Mouse (Mus musculus) heart, embryonic 11.5 days (tissue): ENCODE measurements around the gene Gas8. TPM values are rescaled to one million over a fixed set of nuclear protein-coding genes. Genes with fewer than 3 reads are reported as not detected.
"Not testable (repeated sequence)": the region's sequence is repeated elsewhere in the genome, so short reads cannot be mapped to it uniquely, and the experiment has no call there.

Source experiments
- ATAC-seq: fragments of 200-750 bp; cut with Nextera tagmentation; replicated peaks from 2 replicates; pipeline ENCODE4 v1.8.0; 2017; ENCODE audit warnings: moderate library complexity; ENCODE audit not compliant: insufficient number of reproducible peaks, low FRiP score, low TSS enrichment
- H3K27ac ChIP-seq: fragments of 300-500 bp; sonication (generic); 2 replicates; pipeline ENCODE4 v1.5.1; 2014; ENCODE audit warnings: mild to moderate bottlenecking, low read depth, low read length
- H3K27me3 ChIP-seq: fragments of 300-500 bp; sonication (generic); 2 replicates; pipeline ENCODE4 v1.6.1; 2014; ENCODE audit warnings: mild to moderate bottlenecking, low read length, mixed read lengths; ENCODE audit not compliant: control insufficient read depth, insufficient read depth
- H3K36me3 ChIP-seq: fragments of 300-500 bp; sonication (generic); 2 replicates; pipeline ENCODE4 v1.6.1; 2014; ENCODE audit warnings: mild to moderate bottlenecking, low read length, moderate library complexity, mixed read lengths; ENCODE audit not compliant: control insufficient read depth, insufficient read depth
- H3K4me1 ChIP-seq: fragments of 300-500 bp; sonication (generic); 2 replicates; pipeline ENCODE4 v1.6.1; 2014; ENCODE audit warnings: low read length; ENCODE audit not compliant: control insufficient read depth, insufficient read depth
- H3K4me2 ChIP-seq: fragments of 300-500 bp; sonication (generic); 2 replicates; pipeline ENCODE4 v1.6.1; 2014; ENCODE audit warnings: mild to moderate bottlenecking, moderate library complexity
- H3K4me3 ChIP-seq: fragments of 300-500 bp; sonication (generic); 2 replicates; pipeline ENCODE4 v1.5.1; 2014; ENCODE audit warnings: low read depth, low read length
- H3K9ac ChIP-seq: fragments of 300-500 bp; sonication (generic); 2 replicates; pipeline ENCODE4 v1.6.1; 2014; ENCODE audit warnings: mild to moderate bottlenecking, low read depth, low read length, moderate library complexity
- H3K9me3 ChIP-seq: fragments of 300-500 bp; sonication (generic); replicated peaks from 2 replicates; pipeline ENCODE4 v1.6.1; 2016; ENCODE audit warnings: low read length; ENCODE audit not compliant: control insufficient read depth
- WGBS: fragments of 180-500 bp; shearing (Covaris S2); extraction: QIAGEN DNeasy Blood & Tissue Kit; methylation state at CpG from one replicate; pipeline ENCODE4 v1.1.7; 2014; ENCODE audit not compliant: insufficient replicate concordance; 5-methylcytosine and 5-hydroxymethylcytosine counted together
- polyA plus RNA-seq: library from polyadenylated mRNA; unstranded; fragments of >200 nt; fragmentation: Nextera tagmentation; extraction: Ambion mirVana; gene quantifications from 2 replicates; pipeline ENCODE4 v1.2.1, GENCODE M21; 2014

The Gas8 gene
- polyA plus RNA-seq: 17.8 and 18.5 TPM in 2 replicates

GRCm38 (mm10) chr8:123518667-123519066, at the start of gene Gas8:
Gas8 (plus strand) TSS chr8:123518834.
- H3K4me1 ChIP-seq: peaks cover 13% of the 10 kb centered on the region
- no peaks in the 10 kb centered on the region for H3K9me3 ChIP-seq
- peak; percentile 80 for ATAC-seq
- H3K27me3 ChIP-seq: peaks cover 27% of the 10 kb centered on the region
- H3K27ac ChIP-seq: no peak within 1 kb of the TSS
- H3K4me3 ChIP-seq: peak within 1 kb of the TSS; percentile 62
- H3K9ac ChIP-seq: peak within 1 kb of the TSS; percentile 76
- H3K4me2 ChIP-seq: peak within 1 kb of the TSS; percentile 86
- H3K36me3 ChIP-seq: no peaks in the 10 kb centered on the region; the same call in 1 of the 2 replicates
- under 1% methylated on average over 20 of the region's 20 CpGs for WGBS

- not testable (repeated sequence) for ATAC-seq, H3K4me3 ChIP-seq, H3K4me2 ChIP-seq, H3K27me3 ChIP-seq, H3K4me1 ChIP-seq, H3K9me3 ChIP-seq, H3K27ac ChIP-seq, H3K9ac ChIP-seq, H3K36me3 ChIP-seq
- WGBS: 59% methylated on average over 6 of the region's 6 CpGs
Measured at GRCm38 (mm10) chr8:123472991-123473390, 45.6 kb upstream of the Gas8 start.

- H3K9ac ChIP-seq, H3K36me3 ChIP-seq, H3K4me2 ChIP-seq, H3K4me3 ChIP-seq, H3K27ac ChIP-seq, H3K9me3 ChIP-seq, H3K27me3 ChIP-seq, H3K4me1 ChIP-seq, ATAC-seq: not testable (repeated sequence)
- WGBS: 55% methylated on average over 5 of the region's 5 CpGs
Measured at GRCm38 (mm10) chr8:123474549-123474948, 44.1 kb upstream of the Gas8 start.

- H3K9ac ChIP-seq: peak overlapping the region; percentile 88
Measured at GRCm38 (mm10) chr8:123476911-123477736, 41.5 kb upstream of the Gas8 start.

GRCm38 (mm10) chr8:123477737-123478258, 40.8 kb upstream of the Gas8 start, which contains the start of gene Afg3l1:
Afg3l1 (plus strand) TSS chr8:123477903.
- Histone ChIP-seq H3K9ac (peak within 1 kb of the TSS; percentile 88), H3K27ac (peak within 1 kb of the TSS; percentile 97), H3K4me3 (peak within 1 kb of the TSS; percentile 90), H3K4me1 (peaks cover 9% of the 10 kb centered on the region), H3K9me3 (no peaks in the 10 kb centered on the region), H3K4me2 (peak within 1 kb of the TSS; percentile 89), H3K27me3 (no peaks in the 10 kb centered on the region), H3K36me3 (peaks cover 12% of the 10 kb centered on the region)
- ATAC-seq: peak; percentile 93
- under 1% methylated on average over 58 of the region's 58 CpGs for WGBS

More at GRCm38 (mm10) chr8:123476911-123477736, 41.5 kb upstream of the Gas8 start:
- peak overlapping the region; percentile 97; the same call in 1 of the 2 replicates for H3K27ac ChIP-seq
- peaks cover 7% of the 10 kb centered on the region; the same call in 1 of the 2 replicates for H3K36me3 ChIP-seq
- H3K27me3 ChIP-seq: no peaks in the 10 kb centered on the region
- ATAC-seq: no peak; the same call in 1 of the 2 replicates
- H3K4me1 ChIP-seq: peaks cover 9% of the 10 kb centered on the region
- peak overlapping the region; percentile 90 for H3K4me3 ChIP-seq
- peak overlapping the region; percentile 89 for H3K4me2 ChIP-seq
- 8% methylated on average over 34 of the region's 34 CpGs for WGBS
- no peaks in the 10 kb centered on the region for H3K9me3 ChIP-seq

- peak overlapping the region; percentile 90 for H3K4me3 ChIP-seq
- peaks cover 9% of the 10 kb centered on the region for H3K4me1 ChIP-seq
- WGBS: 36% methylated on average over 16 of the region's 16 CpGs
- H3K27me3 ChIP-seq: no peaks in the 10 kb centered on the region
- peak overlapping the region; percentile 89 for H3K4me2 ChIP-seq
- no peaks in the 10 kb centered on the region for H3K9me3 ChIP-seq
- H3K36me3 ChIP-seq: peaks cover 12% of the 10 kb centered on the region
- ATAC-seq: no peak
- peak overlapping the region; percentile 97 for H3K27ac ChIP-seq
- H3K9ac ChIP-seq: peak overlapping the region; percentile 88
Measured at GRCm38 (mm10) chr8:123478456-123479218, 40.0 kb upstream of the Gas8 start.

GRCm38 (mm10) chr8:123482627-123483026, 36.0 kb upstream of the Gas8 start:
- no peak overlapping the region for H3K27ac ChIP-seq
- no peak overlapping the region for H3K9ac ChIP-seq
- WGBS: 88% methylated on average over 7 of the region's 7 CpGs
- ATAC-seq: no peak
- H3K27me3 ChIP-seq: no peaks in the 10 kb centered on the region
- peaks cover 31% of the 10 kb centered on the region for H3K36me3 ChIP-seq
- no peak overlapping the region for H3K4me2 ChIP-seq
- no peaks in the 10 kb centered on the region for H3K9me3 ChIP-seq
- no peak overlapping the region for H3K4me3 ChIP-seq
- H3K4me1 ChIP-seq: peaks cover 9% of the 10 kb centered on the region

GRCm38 (mm10) chr8:123491280-123492075, 27.2 kb upstream of the Gas8 start:
- Histone ChIP-seq H3K27me3 (no peaks in the 10 kb centered on the region), H3K4me2 (no peak overlapping the region), H3K4me3 (no peak overlapping the region), H3K27ac (no peak overlapping the region), H3K9ac (no peak overlapping the region), H3K36me3 (peaks cover 59% of the 10 kb centered on the region), H3K4me1 (no peaks in the 10 kb centered on the region), H3K9me3 (no peaks in the 10 kb centered on the region)
- no peak for ATAC-seq
- 89% methylated on average over 15 of the region's 15 CpGs for WGBS
